Mouse (Mus musculus): ENCODE measurements at regions not wholly inside any gene's neighbourhood (a gene's known extent, or its start where the extent isn't known, plus 50 kb on each side); places are given as distances from the start of the nearest gene placed in this dataset.

- Histone ChIP-seq H3K4me3 (ENCODE audit: low read depth, low read length) (no peak overlapping the region), H3K36me3 (ENCODE audit: control insufficient read depth, insufficient read depth, low read length) (no peaks in the 10 kb centered on the region), H3K27me3 (ENCODE audit: control insufficient read depth, insufficient read depth, low read length) (no peaks in the 10 kb centered on the region), H3K4me2 (replicated peaks; ENCODE audit: low read depth, low read length) (no peak overlapping the region), H3K9ac (ENCODE audit: low read depth, low read length) (no peak overlapping the region), H3K27ac (ENCODE audit: low read depth, low read length) (no peak overlapping the region), H3K9me3 (ENCODE audit: control insufficient read depth, low read length) (no peaks in the 10 kb centered on the region), H3K4me1 (replicated peaks; ENCODE audit: control insufficient read depth, insufficient read depth, low read length) (no peaks in the 10 kb centered on the region)
- DNase-seq (ENCODE audit: low spot score) = no peak
- WGBS = 66% methylated on average over 10 of the region's 10 CpGs
- no peak for ATAC-seq (ENCODE audit: low FRiP score)
Measured at GRCm38 (mm10) chr1:190495741-190496520, 325.4 kb upstream of the Prox1 start.

- Histone ChIP-seq H3K36me3 (ENCODE audit: control insufficient read depth, insufficient read depth, low read length) (no peaks in the 10 kb centered on the region), H3K9ac (ENCODE audit: low read depth, low read length) (no peak overlapping the region), H3K4me3 (ENCODE audit: low read depth, low read length) (no peak overlapping the region), H3K27ac (ENCODE audit: low read depth, low read length) (no peak overlapping the region), H3K27me3 (ENCODE audit: control insufficient read depth, insufficient read depth, low read length) (no peaks in the 10 kb centered on the region), H3K4me1 (replicated peaks; ENCODE audit: control insufficient read depth, insufficient read depth, low read length) (no peaks in the 10 kb centered on the region), H3K4me2 (replicated peaks; ENCODE audit: low read depth, low read length) (no peak overlapping the region), H3K9me3 (ENCODE audit: control insufficient read depth, low read length) (no peaks in the 10 kb centered on the region)
- ATAC-seq (ENCODE audit: low FRiP score) (no peak), DNase-seq (ENCODE audit: low spot score) (no peak)
- WGBS = 73% methylated on average over 7 of the region's 7 CpGs
Measured at GRCm38 (mm10) chr1:190486551-190487104, 316.1 kb upstream of the Prox1 start.

- Histone ChIP-seq H3K9ac (ENCODE audit: low read depth, low read length) (no peak overlapping the region), H3K4me2 (replicated peaks; ENCODE audit: low read depth, low read length) (no peak overlapping the region), H3K27me3 (ENCODE audit: control insufficient read depth, insufficient read depth, low read length) (no peaks in the 10 kb centered on the region), H3K36me3 (ENCODE audit: control insufficient read depth, insufficient read depth, low read length) (no peaks in the 10 kb centered on the region), H3K4me1 (replicated peaks; ENCODE audit: control insufficient read depth, insufficient read depth, low read length) (no peaks in the 10 kb centered on the region; the same call in 1 of the 2 replicates), H3K27ac (ENCODE audit: low read depth, low read length) (no peak overlapping the region), H3K4me3 (ENCODE audit: low read depth, low read length) (no peak overlapping the region), H3K9me3 (ENCODE audit: control insufficient read depth, low read length) (no peaks in the 10 kb centered on the region)
- DNase-seq (ENCODE audit: low spot score) = no peak
- WGBS = 92% methylated on average over 13 of the region's 13 CpGs
- no peak for ATAC-seq (ENCODE audit: low FRiP score)
Measured at GRCm38 (mm10) chr1:190483366-190483765, 312.9 kb upstream of the Prox1 start.

GRCm38 (mm10) chr1:190481071-190481470, 310.6 kb upstream of the Prox1 start:
- WGBS = 68% methylated on average over 11 of the region's 11 CpGs
- H3K4me2 ChIP-seq (replicated peaks; ENCODE audit: low read depth, low read length) = no peak overlapping the region

GRCm38 (mm10) chr1:190480601-190481000, 310.1 kb upstream of the Prox1 start:
- Histone ChIP-seq H3K36me3 (ENCODE audit: control insufficient read depth, insufficient read depth, low read length) (no peaks in the 10 kb centered on the region), H3K4me2 (replicated peaks; ENCODE audit: low read depth, low read length) (no peak overlapping the region), H3K9ac (ENCODE audit: low read depth, low read length) (no peak overlapping the region), H3K4me1 (replicated peaks; ENCODE audit: control insufficient read depth, insufficient read depth, low read length) (no peaks in the 10 kb centered on the region; the same call in 1 of the 2 replicates), H3K27me3 (ENCODE audit: control insufficient read depth, insufficient read depth, low read length) (no peaks in the 10 kb centered on the region), H3K4me3 (ENCODE audit: low read depth, low read length) (no peak overlapping the region), H3K9me3 (ENCODE audit: control insufficient read depth, low read length) (no peaks in the 10 kb centered on the region), H3K27ac (ENCODE audit: low read depth, low read length) (no peak overlapping the region)
- no peak for ATAC-seq (ENCODE audit: low FRiP score)
- WGBS = 63% methylated on average over 9 of the region's 9 CpGs
- no peak for DNase-seq (ENCODE audit: low spot score)

More at GRCm38 (mm10) chr1:190481071-190481470, 310.6 kb upstream of the Prox1 start:
- DNase-seq (ENCODE audit: low spot score) = no peak
- Histone ChIP-seq H3K27ac (ENCODE audit: low read depth, low read length) (no peak overlapping the region), H3K4me1 (replicated peaks; ENCODE audit: control insufficient read depth, insufficient read depth, low read length) (no peaks in the 10 kb centered on the region; the same call in 1 of the 2 replicates), H3K9me3 (ENCODE audit: control insufficient read depth, low read length) (no peaks in the 10 kb centered on the region), H3K27me3 (ENCODE audit: control insufficient read depth, insufficient read depth, low read length) (no peaks in the 10 kb centered on the region), H3K36me3 (ENCODE audit: control insufficient read depth, insufficient read depth, low read length) (no peaks in the 10 kb centered on the region), H3K4me3 (ENCODE audit: low read depth, low read length) (no peak overlapping the region), H3K9ac (ENCODE audit: low read depth, low read length) (no peak overlapping the region)
- ATAC-seq (ENCODE audit: low FRiP score) = no peak

- no peak overlapping the region for H3K27ac ChIP-seq (ENCODE audit: low read depth, low read length)
- no peak overlapping the region for H3K4me2 ChIP-seq (replicated peaks; ENCODE audit: low read depth, low read length)
- no peaks in the 10 kb centered on the region for H3K36me3 ChIP-seq (ENCODE audit: control insufficient read depth, insufficient read depth, low read length)
- no peaks in the 10 kb centered on the region for H3K9me3 ChIP-seq (ENCODE audit: control insufficient read depth, low read length)
- 85% methylated on average over 8 of the region's 8 CpGs for WGBS
- no peak overlapping the region for H3K4me3 ChIP-seq (ENCODE audit: low read depth, low read length)
- ATAC-seq (ENCODE audit: low FRiP score) = no peak
- no peaks in the 10 kb centered on the region for H3K4me1 ChIP-seq (replicated peaks; ENCODE audit: control insufficient read depth, insufficient read depth, low read length)
- no peak for DNase-seq (ENCODE audit: low spot score)
- no peaks in the 10 kb centered on the region for H3K27me3 ChIP-seq (ENCODE audit: control insufficient read depth, insufficient read depth, low read length)
- H3K9ac ChIP-seq (ENCODE audit: low read depth, low read length) = no peak overlapping the region
Measured at GRCm38 (mm10) chr1:190472761-190473160, 302.2 kb upstream of the Prox1 start.

GRCm38 (mm10) chr1:190470336-190470735, 299.8 kb upstream of the Prox1 start:
- Histone ChIP-seq H3K4me3 (ENCODE audit: low read depth, low read length) (no peak overlapping the region), H3K4me2 (replicated peaks; ENCODE audit: low read depth, low read length) (no peak overlapping the region), H3K9ac (ENCODE audit: low read depth, low read length) (no peak overlapping the region), H3K36me3 (ENCODE audit: control insufficient read depth, insufficient read depth, low read length) (no peaks in the 10 kb centered on the region), H3K27ac (ENCODE audit: low read depth, low read length) (no peak overlapping the region), H3K9me3 (ENCODE audit: control insufficient read depth, low read length) (no peaks in the 10 kb centered on the region), H3K4me1 (replicated peaks; ENCODE audit: control insufficient read depth, insufficient read depth, low read length) (no peaks in the 10 kb centered on the region), H3K27me3 (ENCODE audit: control insufficient read depth, insufficient read depth, low read length) (no peaks in the 10 kb centered on the region)
- no peak for ATAC-seq (ENCODE audit: low FRiP score)
- no peak for DNase-seq (ENCODE audit: low spot score)
- WGBS = 80% methylated on average over 9 of the region's 9 CpGs

- DNase-seq (ENCODE audit: low spot score) (peak; percentile 20), ATAC-seq (ENCODE audit: low FRiP score) (peak; percentile 63)
- no peaks in the 10 kb centered on the region for H3K36me3 ChIP-seq (ENCODE audit: control insufficient read depth, insufficient read depth, low read length)
- no peak overlapping the region for H3K4me2 ChIP-seq (replicated peaks; ENCODE audit: low read depth, low read length)
- WGBS = 42% methylated on average over 12 of the region's 12 CpGs
- no peaks in the 10 kb centered on the region for H3K27me3 ChIP-seq (ENCODE audit: control insufficient read depth, insufficient read depth, low read length)
- H3K9me3 ChIP-seq (ENCODE audit: control insufficient read depth, low read length) = no peaks in the 10 kb centered on the region
- H3K4me3 ChIP-seq (ENCODE audit: low read depth, low read length) = no peak overlapping the region
- 0 out of 2 replicates have a peak overlapping the region, but pooled peaks have one; percentile 19 for H3K9ac ChIP-seq (ENCODE audit: low read depth, low read length)
- no peak overlapping the region for H3K27ac ChIP-seq (ENCODE audit: low read depth, low read length)
- H3K4me1 ChIP-seq (replicated peaks; ENCODE audit: control insufficient read depth, insufficient read depth, low read length) = 0 out of 2 replicates have a peak, but pooled peaks cover 2% of the 10 kb centered on the region
Measured at GRCm38 (mm10) chr1:190457541-190458061, 287.1 kb upstream of the Prox1 start.

Data from hindbrain, embryonic 11.5 days (tissue).